Mouse (Mus musculus) kidney, postnatal 25 days (tissue): ENCODE data around the gene Ppfibp1.
"Not testable (repeated sequence)": the region's sequence is repeated elsewhere in the genome, so short reads cannot be mapped to it uniquely, and the experiment has no call there.

Experiments
- DNase-seq, 2 experiments: peaks; one replicate each; pipeline ENCODE4 v3.0.0; 2021; ENCODE audit warnings: mixed read lengths in 2 of 2

Gene Ppfibp1

GRCm38 (mm10) chr6:146887958-146888659, at the start of gene Ppfibp1:
Gene Ppfibp1, plus strand, starts transcription at chr6:146888487.
- peak; percentile 95 to 98 for DNase-seq

GRCm38 (mm10) chr6:146838863-146839262, 49.4 kb upstream of the Ppfibp1 start:
- DNase-seq = no peak

GRCm38 (mm10) chr6:146844867-146845266, 43.4 kb upstream of the Ppfibp1 start:
- DNase-seq = peak in 1 of 2 experiments; percentile 20

- no peak for DNase-seq
Measured at GRCm38 (mm10) chr6:146845347-146845746, 42.9 kb upstream of the Ppfibp1 start.

GRCm38 (mm10) chr6:146845961-146846750, 42.1 kb upstream of the Ppfibp1 start:
- no peak for DNase-seq

GRCm38 (mm10) chr6:146847402-146847801, 40.9 kb upstream of the Ppfibp1 start:
- DNase-seq = no peak

- DNase-seq = no peak
Measured at GRCm38 (mm10) chr6:146848281-146848680, 40.0 kb upstream of the Ppfibp1 start.

GRCm38 (mm10) chr6:146850050-146850449, 38.2 kb upstream of the Ppfibp1 start, which contains the start of gene Smco2:
Gene Smco2, plus strand, starts transcription at chr6:146850104.
- DNase-seq = no peak

- DNase-seq = no peak
Measured at GRCm38 (mm10) chr6:146851916-146852315, 36.4 kb upstream of the Ppfibp1 start.

GRCm38 (mm10) chr6:146852739-146853138, 35.5 kb upstream of the Ppfibp1 start:
- DNase-seq = no peak

GRCm38 (mm10) chr6:146855185-146855584, 33.1 kb upstream of the Ppfibp1 start:
- no peak for DNase-seq

GRCm38 (mm10) chr6:146857386-146857785, 30.9 kb upstream of the Ppfibp1 start:
- no peak for DNase-seq

- DNase-seq = no peak
Measured at GRCm38 (mm10) chr6:146863154-146863553, 25.1 kb upstream of the Ppfibp1 start.

- DNase-seq = not testable (repeated sequence)
Measured at GRCm38 (mm10) chr6:146864370-146864769, 23.9 kb upstream of the Ppfibp1 start.

GRCm38 (mm10) chr6:146865701-146866100, 22.6 kb upstream of the Ppfibp1 start:
- peak in 1 of 2 experiments; percentile 25 for DNase-seq

- DNase-seq = no peak
Measured at GRCm38 (mm10) chr6:146871975-146872374, 16.3 kb upstream of the Ppfibp1 start.

GRCm38 (mm10) chr6:146874415-146874814, 13.9 kb upstream of the Ppfibp1 start:
- DNase-seq = no peak

GRCm38 (mm10) chr6:146876820-146877219, 11.5 kb upstream of the Ppfibp1 start:
- no peak for DNase-seq

GRCm38 (mm10) chr6:146877425-146878045, 10.8 kb upstream of the Ppfibp1 start:
- DNase-seq = no peak

- DNase-seq = no peak
Measured at GRCm38 (mm10) chr6:146878926-146879325, 9.4 kb upstream of the Ppfibp1 start.

- DNase-seq = no peak
Measured at GRCm38 (mm10) chr6:146879856-146880255, 8.4 kb upstream of the Ppfibp1 start.

- no peak for DNase-seq
Measured at GRCm38 (mm10) chr6:146880296-146880695, 8.0 kb upstream of the Ppfibp1 start.
